Mouse (Mus musculus): ENCODE results near the gene Cox6a1.

DNA sequence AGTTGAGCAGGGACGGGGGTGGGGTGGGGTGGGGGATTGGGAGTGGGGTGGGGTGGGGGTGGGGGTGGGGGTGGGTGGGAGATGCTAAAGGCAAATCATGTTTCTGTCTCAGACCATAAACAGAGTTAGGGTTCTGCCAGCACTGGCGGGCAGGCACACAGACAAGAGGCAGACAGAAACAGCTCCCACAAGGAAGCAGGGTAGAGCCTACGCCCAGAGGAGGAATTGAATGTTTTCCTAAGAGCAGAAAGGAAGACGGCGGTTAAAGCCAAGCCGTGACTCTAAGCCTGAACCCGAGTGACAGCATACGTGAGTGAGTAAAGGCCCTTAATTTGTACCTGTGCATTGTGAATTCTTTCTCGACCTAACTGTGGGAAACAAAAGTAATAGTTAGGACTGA is 43.2 kb upstream of the Cox6a1 start:
- no peak for TF ChIP-seq POLR2A (IDR thresholded peaks at IDR 0.05; ENCODE audit: low read depth, low read length)
- TF ChIP-seq CTCF (IDR thresholded peaks at IDR 0.05; ENCODE audit: extremely low read depth, insufficient read length, insufficient replicate concordance, low read depth, low read length): no peak

All from small intestine, adult 2 months (tissue).